Mouse (Mus musculus) erythroid progenitor cell, adult 5-6 weeks (primary cell): ENCODE data around the gene Fastkd1. TPM values are rescaled to one million over a fixed set of nuclear protein-coding genes. Genes with fewer than 3 reads are reported as not detected.
A peak's percentile ranks its signal among the peaks of the same experiment; 100 is the strongest.
"Not testable (repeated sequence)": the region's sequence is repeated elsewhere in the genome, so short reads cannot be mapped to it uniquely, and the experiment has no call there.

Experiments
- ATAC-seq: replicated peaks from 2 replicates; pipeline ENCODE4 v1.8.0; 2016; ENCODE audit warnings: moderate number of reproducible peaks, mild to moderate bottlenecking, moderate TSS enrichment, inconsistent platforms; ENCODE audit not compliant: poor library complexity, low FRiP score, severe bottlenecking
- total RNA-seq, 2 experiments: library from RNA; stranded (forward) in 1 of 2; stranded (reverse) in 1 of 2; fragments of 150-400 nt in 1 of 2; fragments of 186-747, 209-891 nt in 1 of 2; gene quantifications; 2 replicates each; pipeline versions ENCODE4 v1.2.3 to v1.2.4; 2015 to 2017; ENCODE audit warnings: low replicate concordance in 2 of 2

Fastkd1 gene
- 2.1 and 2.5 TPM in 2 replicates for total RNA-seq (2015; ENCODE audit: low replicate concordance)
- 1.3 and 1.4 TPM in 2 replicates for total RNA-seq (2017; ENCODE audit: low replicate concordance)

DNA sequence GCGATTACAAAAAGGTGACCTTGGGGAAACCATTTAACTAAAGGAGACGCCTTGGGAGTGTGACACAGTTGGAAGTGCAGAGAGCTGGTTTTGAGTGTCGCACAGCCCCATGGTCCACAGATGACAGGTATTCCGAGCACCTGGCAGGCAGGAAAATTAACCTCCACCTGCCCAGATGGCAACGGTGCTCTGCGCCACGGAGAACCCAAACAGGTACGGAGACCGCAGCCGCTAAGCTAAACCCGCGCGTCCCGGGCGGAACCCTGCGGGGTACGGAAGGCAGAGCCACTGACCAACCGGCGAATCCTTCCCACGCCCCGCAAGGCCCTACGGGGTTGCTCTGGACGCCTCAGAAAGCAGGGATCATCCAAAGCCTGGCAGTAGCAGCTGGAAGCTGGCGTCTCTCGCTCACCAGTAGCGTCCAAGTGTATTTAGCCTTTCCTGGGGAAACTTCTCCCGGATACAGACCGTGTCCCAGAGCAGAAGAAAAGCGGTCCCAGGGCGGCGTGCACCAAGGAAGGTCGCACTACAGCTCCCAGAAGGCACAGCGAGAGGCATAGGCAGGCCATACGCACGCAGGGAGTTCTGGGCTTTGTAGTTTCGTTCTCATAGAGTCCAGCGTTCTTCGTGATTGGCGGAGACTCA is at the start of gene Fastkd1:
Gene Fastkd1 (minus strand): TSS at position 536 of the 645 bp plus-strand sequence.
- ATAC-seq, result peak; percentile 100

GRCm38 (mm10) chr2:69760980-69761379 is 47.7 kb upstream of the Fastkd1 start:
- ATAC-seq, result no peak

- ATAC-seq, result no peak
Observed at GRCm38 (mm10) chr2:69745091-69745490, 31.8 kb upstream of the Fastkd1 start.

- 0 out of 2 replicates have a peak, but pooled peaks have one; percentile 6 for ATAC-seq
Observed at GRCm38 (mm10) chr2:69723519-69723825, 10.2 kb upstream of the Fastkd1 start.

GRCm38 (mm10) chr2:69722650-69723518 is 9.6 kb upstream of the Fastkd1 start:
- peak; percentile 91 for ATAC-seq

GRCm38 (mm10) chr2:69722273-69722649 is 8.9 kb upstream of the Fastkd1 start, which contains the start of gene Ppig:
Ppig (plus strand) TSS chr2:69722545.
- peak; percentile 5; the same call in 1 of the 2 replicates for ATAC-seq

DNA sequence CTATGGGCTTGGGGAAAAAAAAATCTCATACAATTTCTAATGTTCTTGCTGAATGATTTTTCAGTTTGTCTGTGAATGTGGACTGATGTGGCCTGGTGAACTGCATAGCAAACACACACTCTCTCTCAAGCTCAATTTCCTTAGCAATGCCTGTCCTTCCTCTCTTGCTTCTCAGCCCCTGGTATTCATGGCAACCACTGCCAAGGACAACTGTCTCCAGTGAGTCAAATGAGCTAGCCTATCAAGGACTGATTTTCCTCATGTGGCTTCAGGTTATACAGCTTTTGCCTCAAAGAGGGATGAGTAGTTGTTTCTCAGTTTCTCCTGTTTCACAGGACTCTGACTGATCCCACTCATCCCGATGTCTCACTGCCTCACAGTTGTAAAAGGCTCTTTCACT is 5.8 kb upstream of the Fastkd1 start:
- no peak for ATAC-seq

DNA sequence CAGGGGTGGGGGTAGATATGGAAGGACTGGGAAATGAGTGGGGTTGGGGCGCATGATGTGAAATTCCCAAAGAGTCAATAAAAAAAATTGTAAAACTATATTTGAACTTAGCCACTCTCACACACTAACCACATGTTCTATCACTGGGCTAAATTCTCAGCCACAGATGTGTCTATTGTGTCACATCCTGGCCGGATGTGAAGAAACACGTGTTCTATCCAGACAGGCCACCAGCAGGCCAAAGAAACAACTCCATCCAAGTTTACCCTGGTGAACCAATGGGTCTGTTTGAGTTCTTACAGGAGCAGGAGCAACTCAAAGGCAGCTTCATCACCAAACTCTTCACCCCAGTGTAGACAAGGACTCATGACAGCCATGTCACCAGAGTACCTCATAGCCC is 3.2 kb upstream of the Fastkd1 start:
- no peak for ATAC-seq

DNA sequence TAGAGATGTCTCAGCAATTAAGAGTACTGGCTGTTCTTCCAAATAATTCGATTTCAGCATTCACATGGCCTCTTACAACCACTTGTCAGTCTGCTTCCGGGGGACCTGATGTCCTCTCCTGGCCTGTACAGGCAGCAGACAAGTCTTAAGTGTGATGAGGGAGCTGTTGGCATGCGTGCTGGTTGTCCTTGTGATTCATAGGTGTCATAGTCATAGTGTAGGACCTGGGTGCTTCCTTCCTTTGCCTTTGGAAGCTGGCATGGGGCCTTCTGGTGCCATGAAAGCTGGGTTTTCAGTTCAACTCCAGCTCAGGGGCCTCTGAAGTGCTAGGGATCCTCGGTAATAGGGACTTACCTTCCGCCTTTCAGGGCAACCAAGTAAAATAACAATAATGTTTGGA is 810 bp upstream of the Fastkd1 start:
- no peak for ATAC-seq

DNA sequence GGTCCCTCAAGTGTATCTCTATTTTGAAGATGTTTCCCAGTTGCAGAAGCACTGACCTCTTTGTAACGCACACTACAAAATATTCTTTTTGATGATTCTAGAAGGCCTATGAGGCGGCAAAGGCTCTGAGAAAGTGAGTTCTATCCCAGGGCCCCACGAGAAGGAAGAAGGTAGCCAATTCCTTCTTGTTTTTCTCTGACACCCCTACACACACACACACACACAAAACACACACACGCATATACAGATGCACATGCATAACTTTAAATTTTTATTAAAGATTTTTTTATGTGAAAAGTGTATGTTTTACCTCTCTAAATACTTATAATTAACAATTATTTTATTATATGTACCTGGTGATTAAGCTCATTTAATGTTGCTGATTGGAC is 304 bp upstream of the Fastkd1 start:
- no peak for ATAC-seq

DNA sequence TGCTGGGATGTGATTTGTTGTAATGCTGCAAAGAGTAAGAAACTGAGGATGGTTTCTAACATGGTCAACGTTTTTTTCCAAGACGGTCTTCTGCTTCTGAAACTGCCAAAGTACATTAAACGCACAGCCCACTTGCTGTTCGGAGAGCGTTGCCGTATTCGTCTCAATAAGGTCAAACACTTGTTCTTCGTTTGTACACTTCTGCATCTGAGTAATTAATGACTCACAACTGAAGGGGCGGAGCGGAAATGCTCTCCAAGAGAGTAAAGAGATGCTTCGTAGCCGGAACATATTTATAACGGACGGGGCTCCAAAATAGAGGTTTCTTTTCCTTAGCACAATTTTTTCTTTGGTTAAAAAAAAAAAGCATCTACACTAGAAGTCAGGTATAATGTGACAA is 1.1 kb downstream of the Fastkd1 start:
- no peak for ATAC-seq

- no peak for ATAC-seq
Observed at GRCm38 (mm10) chr2:69700446-69700845, 12.9 kb downstream of the Fastkd1 start.

DNA sequence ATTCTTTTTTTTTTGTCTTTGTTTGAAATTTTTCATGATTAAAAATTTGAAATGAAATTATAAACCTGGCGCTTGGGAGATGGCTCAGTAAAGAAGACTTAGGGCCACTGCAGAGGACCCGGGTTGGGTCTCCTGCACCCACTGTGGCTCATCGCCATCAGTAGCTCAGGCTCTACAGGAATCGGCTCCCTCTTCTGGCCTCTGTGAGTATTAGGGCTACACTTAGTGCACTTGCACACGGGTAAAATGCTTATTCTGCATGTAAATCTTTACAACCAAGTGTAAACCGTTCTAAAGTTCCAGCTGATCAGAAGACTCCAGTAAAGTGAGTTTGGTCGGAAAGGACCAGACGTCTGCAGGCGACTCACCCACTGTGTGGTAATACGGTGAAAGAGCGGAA is 19.8 kb downstream of the Fastkd1 start:
- no peak for ATAC-seq

- ATAC-seq, result no peak
Observed at GRCm38 (mm10) chr2:69690843-69691242, 22.5 kb downstream of the Fastkd1 start.

DNA sequence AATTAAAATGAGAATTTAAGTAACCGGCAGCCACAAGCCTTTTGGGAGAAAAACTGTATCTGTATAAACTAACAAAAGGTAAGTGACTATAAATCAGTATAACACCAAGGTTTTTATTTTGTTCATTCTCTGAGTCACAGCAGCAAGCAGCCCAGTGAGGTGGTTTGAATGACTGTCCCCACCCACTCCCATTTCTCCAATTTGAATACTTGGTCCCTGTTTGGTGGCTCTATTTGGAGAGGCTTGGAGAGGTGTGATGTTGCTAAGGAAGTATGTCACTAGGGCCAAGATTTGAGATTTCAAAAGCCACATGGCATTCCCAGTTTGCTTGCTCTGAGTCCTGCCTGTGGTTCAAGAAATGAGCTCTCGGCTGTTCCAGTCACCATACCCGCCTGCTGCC is 23.1 kb downstream of the Fastkd1 start:
- ATAC-seq, result no peak

DNA sequence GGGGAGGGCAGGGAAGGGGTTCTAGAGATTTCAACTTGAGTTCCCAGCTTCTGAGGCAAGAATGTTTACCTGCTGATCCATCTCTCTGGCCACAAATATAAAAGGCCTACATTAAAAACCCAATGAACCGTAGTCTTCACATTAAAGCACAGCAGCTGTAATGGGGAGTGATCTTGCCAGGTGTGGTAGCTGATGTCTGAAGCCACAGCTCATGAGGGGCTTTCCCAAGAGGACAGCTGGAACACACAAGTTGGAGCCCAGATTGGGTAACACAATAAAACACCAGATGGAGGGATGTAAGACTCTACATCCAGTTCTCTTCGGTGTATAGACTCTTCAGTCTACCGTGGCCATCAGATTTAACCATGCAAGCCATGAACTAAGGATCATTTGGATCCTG is 28.8 kb downstream of the Fastkd1 start:
- ATAC-seq, result no peak

DNA sequence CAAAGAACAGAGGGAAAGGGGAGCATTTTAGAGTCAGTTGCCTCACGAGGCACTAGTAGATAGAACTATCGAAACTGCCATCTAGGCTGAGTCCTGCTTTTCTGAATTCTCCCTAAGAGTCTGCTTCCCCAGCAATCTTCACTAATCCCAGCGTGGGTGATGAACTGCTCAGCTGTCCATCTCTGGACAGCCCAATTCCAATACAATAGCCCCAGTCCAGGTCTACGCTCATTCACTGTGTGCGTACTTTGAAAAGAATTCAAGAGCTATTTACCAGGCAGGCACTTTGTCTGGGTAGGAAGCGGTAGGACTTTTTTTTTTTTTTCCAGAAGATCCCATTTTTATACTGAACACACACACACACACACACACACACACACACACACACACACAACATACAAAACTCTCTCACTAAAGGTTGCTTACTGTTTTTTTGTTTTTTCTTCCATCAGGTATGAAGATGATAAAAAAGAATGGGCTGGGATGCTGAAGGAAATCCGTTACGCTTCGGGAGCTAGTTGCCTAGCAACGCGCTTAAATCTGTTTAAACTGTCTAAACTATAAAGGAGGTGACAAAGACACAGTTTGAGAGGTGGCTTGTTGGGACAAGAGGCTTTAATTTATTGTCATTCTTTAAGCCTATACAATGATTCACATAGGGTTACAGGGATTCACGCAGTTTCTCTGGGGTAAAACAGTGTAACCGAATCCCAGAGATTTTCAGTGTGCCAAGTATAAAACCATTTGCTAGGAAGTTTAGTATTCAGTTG is 30.1 kb downstream of the Fastkd1 start:
- ATAC-seq, result no peak

- no peak for ATAC-seq
Observed at GRCm38 (mm10) chr2:69681931-69682330, 31.4 kb downstream of the Fastkd1 start.

GRCm38 (mm10) chr2:69679990-69680389 is 33.3 kb downstream of the Fastkd1 start:
- ATAC-seq, result 0 out of 2 replicates have a peak, but pooled peaks have one; percentile 14

DNA sequence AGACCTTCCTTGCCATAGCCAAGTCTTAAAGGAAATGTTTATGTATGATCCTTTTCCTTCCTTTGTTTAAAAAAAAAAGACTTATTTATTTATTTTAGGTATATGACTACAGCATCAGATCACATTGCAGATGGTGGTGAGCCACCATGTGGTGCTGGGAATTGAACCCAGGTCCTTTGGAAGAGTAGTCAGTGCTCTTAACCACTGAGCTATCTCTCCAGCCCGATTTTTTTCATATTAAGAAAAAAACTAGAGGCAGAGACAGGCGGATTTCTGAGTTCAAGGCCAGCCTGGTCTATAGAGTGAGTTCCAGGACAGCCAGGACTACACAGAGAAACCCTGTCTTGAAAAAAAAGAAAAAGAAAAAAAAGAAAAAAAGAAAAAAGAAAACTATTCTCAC is 36.1 kb downstream of the Fastkd1 start:
- not testable (repeated sequence) for ATAC-seq
